Mouse (Mus musculus): ENCODE data around the gene Prmt3. TPM values are rescaled to one million over a fixed set of nuclear protein-coding genes. Genes with fewer than 3 reads are reported as not detected.

The Prmt3 gene
- polyA plus RNA-seq (2015; fragmentation: Nextera tagmentation; extraction: Ambion mirVana), result 41.1 and 43.6 TPM in 2 replicates

GRCm38 (mm10) chr7:49778114-49778901, at the start of gene Prmt3:
Prmt3 (plus strand) TSS chr7:49778346.
- Histone ChIP-seq H3K4me2 (peak within 1 kb of the TSS; percentile 89), H3K27me3 (no peaks in the 10 kb centered on the region), H3K4me1 (replicated peaks) (peaks cover 13% of the 10 kb centered on the region), H3K36me3 (peaks cover 16% of the 10 kb centered on the region), H3K27ac (peak within 1 kb of the TSS; percentile 71), H3K4me3 (peak within 1 kb of the TSS; percentile 68), H3K9ac (peak within 1 kb of the TSS; percentile 75), H3K9me3 (replicated peaks) (no peaks in the 10 kb centered on the region)
- peak; percentile 96 for ATAC-seq (replicated peaks; ENCODE audit: insufficient number of reproducible peaks, insufficient read depth, low FRiP score, low read depth)
- 0% methylated on average over 91 of the region's 92 CpGs for WGBS

GRCm38 (mm10) chr7:49734342-49734741, 43.8 kb upstream of the Prmt3 start:
- Histone ChIP-seq H3K4me3 (no peak overlapping the region), H3K27ac (no peak overlapping the region), H3K4me1 (replicated peaks) (no peaks in the 10 kb centered on the region), H3K27me3 (no peaks in the 10 kb centered on the region), H3K36me3 (no peaks in the 10 kb centered on the region), H3K9ac (no peak overlapping the region), H3K4me2 (no peak overlapping the region), H3K9me3 (replicated peaks) (no peaks in the 10 kb centered on the region)
- 64% methylated on average over 4 of the region's 4 CpGs for WGBS
- ATAC-seq (replicated peaks; ENCODE audit: insufficient number of reproducible peaks, insufficient read depth, low FRiP score, low read depth), result no peak

GRCm38 (mm10) chr7:49739448-49739847, 38.7 kb upstream of the Prmt3 start:
- Histone ChIP-seq H3K36me3 (no peaks in the 10 kb centered on the region), H3K27me3 (no peaks in the 10 kb centered on the region), H3K27ac (no peak overlapping the region), H3K9me3 (replicated peaks) (no peaks in the 10 kb centered on the region), H3K4me1 (replicated peaks) (no peaks in the 10 kb centered on the region), H3K4me2 (no peak overlapping the region), H3K4me3 (no peak overlapping the region), H3K9ac (no peak overlapping the region)
- ATAC-seq (replicated peaks; ENCODE audit: insufficient number of reproducible peaks, insufficient read depth, low FRiP score, low read depth), result no peak
- WGBS, result 68% methylated on average over 8 of the region's 8 CpGs

GRCm38 (mm10) chr7:49741474-49741873, 36.7 kb upstream of the Prmt3 start:
- H3K27ac ChIP-seq, result no peak overlapping the region
- H3K27me3 ChIP-seq, result no peaks in the 10 kb centered on the region
- 30% methylated on average over 5 of the region's 5 CpGs for WGBS
- 0 out of 2 replicates have a peak, but pooled peaks have one; percentile 43 for ATAC-seq (replicated peaks; ENCODE audit: insufficient number of reproducible peaks, insufficient read depth, low FRiP score, low read depth)
- H3K36me3 ChIP-seq, result no peaks in the 10 kb centered on the region
- no peak overlapping the region for H3K9ac ChIP-seq
- no peak overlapping the region for H3K4me2 ChIP-seq
- no peaks in the 10 kb centered on the region for H3K4me1 ChIP-seq (replicated peaks)
- no peaks in the 10 kb centered on the region for H3K9me3 ChIP-seq (replicated peaks)
- H3K4me3 ChIP-seq, result no peak overlapping the region

- no peak overlapping the region for H3K27ac ChIP-seq
- WGBS, result 39% methylated on average over 10 of the region's 10 CpGs
Observed at GRCm38 (mm10) chr7:49741923-49742322, 36.2 kb upstream of the Prmt3 start.

GRCm38 (mm10) chr7:49751148-49751547, 27.0 kb upstream of the Prmt3 start:
- Histone ChIP-seq H3K27ac (no peak overlapping the region), H3K27me3 (peaks cover 25% of the 10 kb centered on the region), H3K4me3 (no peak overlapping the region), H3K4me2 (no peak overlapping the region), H3K36me3 (no peaks in the 10 kb centered on the region), H3K9ac (no peak overlapping the region), H3K9me3 (replicated peaks) (no peaks in the 10 kb centered on the region), H3K4me1 (replicated peaks) (no peaks in the 10 kb centered on the region; the same call in 1 of the 2 replicates)
- ATAC-seq (replicated peaks; ENCODE audit: insufficient number of reproducible peaks, insufficient read depth, low FRiP score, low read depth), result no peak
- WGBS, result 6% methylated on average over 4 of the region's 4 CpGs

More at GRCm38 (mm10) chr7:49741923-49742322, 36.2 kb upstream of the Prmt3 start:
- Histone ChIP-seq H3K27me3 (no peaks in the 10 kb centered on the region), H3K9me3 (replicated peaks) (no peaks in the 10 kb centered on the region), H3K4me2 (no peak overlapping the region), H3K4me1 (replicated peaks) (no peaks in the 10 kb centered on the region), H3K9ac (no peak overlapping the region), H3K36me3 (no peaks in the 10 kb centered on the region), H3K4me3 (no peak overlapping the region)
- no peak for ATAC-seq (replicated peaks; ENCODE audit: insufficient number of reproducible peaks, insufficient read depth, low FRiP score, low read depth)

- Histone ChIP-seq H3K4me1 (replicated peaks) (no peaks in the 10 kb centered on the region; the same call in 1 of the 2 replicates), H3K27ac (no peak overlapping the region), H3K9me3 (replicated peaks) (no peaks in the 10 kb centered on the region), H3K4me3 (peak overlapping the region; percentile 14; the same call in 1 of the 2 replicates), H3K27me3 (peaks cover 28% of the 10 kb centered on the region), H3K9ac (no peak overlapping the region), H3K4me2 (peak overlapping the region; percentile 53), H3K36me3 (no peaks in the 10 kb centered on the region)
- WGBS, result 29% methylated on average over 25 of the region's 25 CpGs
- ATAC-seq (replicated peaks; ENCODE audit: insufficient number of reproducible peaks, insufficient read depth, low FRiP score, low read depth), result no peak
Observed at GRCm38 (mm10) chr7:49752730-49753506, 25.2 kb upstream of the Prmt3 start.

GRCm38 (mm10) chr7:49754767-49755166, 23.4 kb upstream of the Prmt3 start:
- Histone ChIP-seq H3K4me3 (no peak overlapping the region), H3K4me1 (replicated peaks) (peaks cover 8% of the 10 kb centered on the region), H3K9me3 (replicated peaks) (no peaks in the 10 kb centered on the region), H3K4me2 (no peak overlapping the region), H3K27ac (no peak overlapping the region), H3K9ac (no peak overlapping the region), H3K36me3 (no peaks in the 10 kb centered on the region), H3K27me3 (peaks cover 22% of the 10 kb centered on the region)
- WGBS, result 6% methylated on average over 9 of the region's 9 CpGs
- ATAC-seq (replicated peaks; ENCODE audit: insufficient number of reproducible peaks, insufficient read depth, low FRiP score, low read depth), result no peak

- H3K9ac ChIP-seq, result peak within 1 kb of the TSS; percentile 74
- H3K36me3 ChIP-seq, result no peaks in the 10 kb centered on the region
- H3K4me2 ChIP-seq, result peak within 1 kb of the TSS; percentile 93
- ATAC-seq (replicated peaks; ENCODE audit: insufficient number of reproducible peaks, insufficient read depth, low FRiP score, low read depth), result peak; percentile 75
- H3K27me3 ChIP-seq, result peaks cover 8% of the 10 kb centered on the region
- no peaks in the 10 kb centered on the region for H3K9me3 ChIP-seq (replicated peaks)
- H3K4me1 ChIP-seq (replicated peaks), result peaks cover 9% of the 10 kb centered on the region
- no peak within 1 kb of the TSS for H3K27ac ChIP-seq
- H3K4me3 ChIP-seq, result peak within 1 kb of the TSS; percentile 66
- WGBS, result 2% methylated on average over 39 of the region's 42 CpGs
Observed at GRCm38 (mm10) chr7:49758934-49759571, 19.1 kb upstream of the Prmt3 start, which contains the start of gene Htatip2. Htatip2 (plus strand) TSS chr7:49759115.

GRCm38 (mm10) chr7:49762605-49763004, 15.5 kb upstream of the Prmt3 start:
- Histone ChIP-seq H3K27ac (no peak overlapping the region), H3K4me1 (replicated peaks) (peaks cover 31% of the 10 kb centered on the region), H3K4me3 (no peak overlapping the region), H3K36me3 (no peaks in the 10 kb centered on the region), H3K9ac (no peak overlapping the region), H3K27me3 (0 out of 2 replicates have a peak, but pooled peaks cover 3% of the 10 kb centered on the region), H3K9me3 (replicated peaks) (no peaks in the 10 kb centered on the region), H3K4me2 (no peak overlapping the region)
- no peak for ATAC-seq (replicated peaks; ENCODE audit: insufficient number of reproducible peaks, insufficient read depth, low FRiP score, low read depth)
- 77% methylated on average over 13 of the region's 13 CpGs for WGBS
